Mouse (Mus musculus): ENCODE measurements around the gene Thap4. TPM values are rescaled to one million over a fixed set of nuclear protein-coding genes. Genes with fewer than 3 reads are reported as not detected.
"Not testable (repeated sequence)": the region's sequence is repeated elsewhere in the genome, so short reads cannot be mapped to it uniquely, and the experiment has no call there.

Gene Thap4
- total RNA-seq (2021) = 10 to 100 TPM; 65.3 to 74.0 TPM

- peak; percentile 94 to 95 for DNase-seq
- intact Hi-C loops (cut with DNase I) = loop anchor here (2.0 to 10.0 kb wide), 2 partner anchors 46 to 410 kb away; partner anchors contain the start of genes Dtymk, Pask and Ppp1r7
These were observed at the start of gene Thap4 for GRCm38 (mm10) chr1:93754573-93755290. TSS of gene Thap4 (minus strand) at chr1:93754864.

- intact Hi-C loops (cut with DNase I) = loop anchor here (10.0 kb wide), 1 partner anchor 139 kb away; no protein-coding TSS in a partner anchor
- peak; percentile 100 for DNase-seq
These were observed 49.2 kb upstream of the Thap4 start, which contains the start of gene Ing5 for GRCm38 (mm10) chr1:93803556-93804507. TSS of gene Ing5 (plus strand) at chr1:93803965.

- no peak for DNase-seq
- intact Hi-C loops (cut with DNase I) = loop anchor here (10.0 kb wide), 1 partner anchor 138 kb away; no protein-coding TSS in a partner anchor
These were observed 48.1 kb upstream of the Thap4 start for GRCm38 (mm10) chr1:93802771-93803170.

- intact Hi-C loops (cut with DNase I) = loop anchor here (2.0 to 10.0 kb wide), 2 partner anchors 47 to 137 kb away; partner anchors contain the start of gene Thap4
- DNase-seq = peak; percentile 95
These were observed 47.1 kb upstream of the Thap4 start, which contains the start of gene Dtymk for GRCm38 (mm10) chr1:93801741-93802238. TSS of gene Dtymk (minus strand) at chr1:93801934.

- DNase-seq = no peak
- intact Hi-C loops (cut with DNase I) = loop anchor here (2.0 to 10.0 kb wide), 2 partner anchors 46 to 136 kb away; partner anchors contain the start of gene Thap4
These were observed 46.2 kb upstream of the Thap4 start for GRCm38 (mm10) chr1:93800670-93801503.

- intact Hi-C loops (cut with DNase I) = loop anchor here (10.0 kb wide), 1 partner anchor 451 kb away; the partner anchor contains the start of genes Pask and Ppp1r7
These were observed 41.2 kb upstream of the Thap4 start for GRCm38 (mm10) chr1:93795886-93796285.

GRCm38 (mm10) chr1:93794526-93794925 is 39.9 kb upstream of the Thap4 start:
- DNase-seq = no peak
- intact Hi-C loops (cut with DNase I) = loop anchor here (10.0 kb wide), 1 partner anchor 450 kb away; the partner anchor contains the start of genes Pask and Ppp1r7

More at GRCm38 (mm10) chr1:93795886-93796285, 41.2 kb upstream of the Thap4 start:
- DNase-seq = no peak

GRCm38 (mm10) chr1:93786912-93787311 is 32.2 kb upstream of the Thap4 start:
- no peak for DNase-seq
- intact Hi-C loops (cut with DNase I) = no loop called here

GRCm38 (mm10) chr1:93776686-93777085 is 22.0 kb upstream of the Thap4 start:
- intact Hi-C loops (cut with DNase I) = no loop called here
- no peak for DNase-seq

GRCm38 (mm10) chr1:93769901-93770300 is 15.2 kb upstream of the Thap4 start:
- peak in 1 of 2 experiments; percentile 10 for DNase-seq
- intact Hi-C loops (cut with DNase I) = no loop called here

GRCm38 (mm10) chr1:93767600-93767999 is 12.9 kb upstream of the Thap4 start:
- intact Hi-C loops (cut with DNase I) = no loop called here
- DNase-seq = no peak

GRCm38 (mm10) chr1:93764871-93765591 is 10.4 kb upstream of the Thap4 start:
- intact Hi-C loops (cut with DNase I) = no loop called here
- no peak for DNase-seq

GRCm38 (mm10) chr1:93763531-93763930 is 8.9 kb upstream of the Thap4 start:
- DNase-seq; intact Hi-C loops (cut with DNase I): not testable (repeated sequence)

GRCm38 (mm10) chr1:93760076-93760475 is 5.4 kb upstream of the Thap4 start:
- intact Hi-C loops (cut with DNase I) = no loop called here
- DNase-seq = no peak

GRCm38 (mm10) chr1:93756154-93756553 is 1.5 kb upstream of the Thap4 start:
- intact Hi-C loops (cut with DNase I) = loop anchor here (10.0 kb wide), 1 partner anchor 411 kb away; the partner anchor contains the start of genes Pask and Ppp1r7
- no peak for DNase-seq

GRCm38 (mm10) chr1:93755618-93756017 is 954 bp upstream of the Thap4 start:
- intact Hi-C loops (cut with DNase I) = loop anchor here (2.0 to 10.0 kb wide), 2 partner anchors 45 to 411 kb away; partner anchors contain the start of genes Dtymk, Pask and Ppp1r7
- DNase-seq = no peak

- no peak for DNase-seq
- intact Hi-C loops (cut with DNase I) = loop anchor here (2.0 to 10.0 kb wide), 2 partner anchors 46 to 410 kb away; partner anchors contain the start of genes Dtymk, Pask and Ppp1r7
These were observed 587 bp upstream of the Thap4 start for GRCm38 (mm10) chr1:93755291-93755610.

- intact Hi-C loops (cut with DNase I) = loop anchor here (2.0 to 10.0 kb wide), 2 partner anchors 47 to 409 kb away; partner anchors contain the start of genes Dtymk, Pask and Ppp1r7
- DNase-seq = peak; percentile 48 to 60
These were observed 622 bp downstream of the Thap4 start for GRCm38 (mm10) chr1:93753911-93754572.

Measured in heart, postnatal 10 days (tissue).